In the genomic region with DNA sequence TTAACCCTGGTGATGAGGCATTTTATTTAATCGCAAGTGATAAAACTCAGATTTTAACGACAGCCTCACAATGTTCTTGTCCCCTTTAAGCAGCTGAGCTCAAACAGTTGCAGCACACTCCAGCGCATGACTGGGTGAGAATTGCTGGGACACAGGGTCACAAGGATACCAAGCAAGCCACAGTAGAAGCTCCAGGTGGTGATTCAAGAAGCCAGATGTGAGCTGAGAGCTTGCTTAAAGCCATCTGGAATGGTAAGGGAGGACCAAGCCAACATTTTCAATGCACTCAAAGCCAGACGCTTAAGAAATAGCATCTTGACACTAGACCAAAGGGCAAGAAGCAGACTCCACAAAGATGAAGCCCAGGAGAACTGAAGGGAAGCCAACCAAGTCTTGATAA, we compare ENCODE assay signal across 20 mouse cellular contexts.
A peak's percentile ranks its signal among the peaks of the same experiment; 100 is the strongest.
DNase-seq lines count a peak whose midpoint lies in the region.
"Had no signal": no experiment of that assay in that cellular context is flagged by ENCODE, and none has a peak within 500 bp of the region (broad histone marks: within the 10 kb centered on the region; RNA-seq: fewer than 3 reads in every experiment).

No protein-coding gene starts in this region.

- peak; percentile 98 for DNase-seq in heart, adult 11 months
- DNase-seq in heart, embryonic 10.5 days (ENCODE audit: low spot score) = no peak
- peak; percentile 10 for DNase-seq in adipocyte (ENCODE audit: low spot score)
- peak; percentile 72 to 80 for DNase-seq in heart, adult 9 months (ENCODE audit: low spot score in 2 of 2)
- peak; percentile 10 for DNase-seq in lung, postnatal 14 days
- DNase-seq in kidney, postnatal 25 days = no peak
- DNase-seq in testis, postnatal 10 days (ENCODE audit: low spot score) = no peak
- DNase-seq: cerebellum, adult 8-10 months; kidney, adult 18-20 months; kidney, postnatal 10 days; layer of hippocampus, adult 9-11 months; right cerebral cortex, postnatal 14 days; thymus, adult 2 months had no signal

- H3K27me3 ChIP-seq in heart, embryonic 10.5 days (ENCODE audit: insufficient read depth, poor library complexity, severe bottlenecking) = no peaks in the 10 kb centered on the region
- H3K27me3 ChIP-seq: CH12.LX; embryonic facial prominence, embryonic 13.5 days; forebrain, embryonic 15.5 days; heart, embryonic 13.5 days; stomach, embryonic 15.5 days had no signal

- H3K36me3 ChIP-seq in heart, embryonic 10.5 days = no peaks in the 10 kb centered on the region
- H3K36me3 ChIP-seq: embryonic facial prominence, embryonic 13.5 days; forebrain, embryonic 15.5 days; heart, embryonic 13.5 days; limb, embryonic 13.5 days; stomach, embryonic 15.5 days had no signal

- WGBS in heart, embryonic 10.5 days = 77% methylated on average over 4 of the region's 4 CpGs

- H3K9me3 ChIP-seq in heart, embryonic 10.5 days = no peaks in the 10 kb centered on the region
- H3K9me3 ChIP-seq: embryonic facial prominence, embryonic 13.5 days; forebrain, embryonic 15.5 days; heart, embryonic 13.5 days; limb, embryonic 13.5 days; stomach, embryonic 15.5 days had no signal

- H3K4me1 ChIP-seq in heart, embryonic 10.5 days = peaks cover 13% of the 10 kb centered on the region
- H3K4me1 ChIP-seq: forebrain, embryonic 15.5 days had no signal

- H3K27ac ChIP-seq in heart, embryonic 10.5 days = no peak overlapping the region
- H3K27ac ChIP-seq: embryonic facial prominence, embryonic 13.5 days; forebrain, embryonic 15.5 days; heart, embryonic 13.5 days; liver, embryonic 14.5 days; stomach, embryonic 15.5 days had no signal

- H3K4me3 ChIP-seq in heart, embryonic 10.5 days = no peak overlapping the region
- H3K4me3 ChIP-seq: embryonic facial prominence, embryonic 13.5 days; forebrain, embryonic 15.5 days; heart, embryonic 13.5 days; limb, embryonic 13.5 days; stomach, embryonic 15.5 days had no signal

Comparison
In these comparisons a context has a peak if more than half of its experiments do, and no peak if none do; other contexts are left out.
1. DNase-seq: peak in heart, adult 11 months (single experiment), adipocyte (single experiment), heart, adult 9 months (2 of 2) and lung, postnatal 14 days (single experiment); none in heart, embryonic 10.5 days (single experiment), kidney, postnatal 25 days (0 of 2) and testis, postnatal 10 days (single experiment).